Mouse (Mus musculus): ENCODE measurements around the gene Tcte3. TPM values are rescaled to one million over a fixed set of nuclear protein-coding genes. Genes with fewer than 3 reads are reported as not detected.
"Not testable (repeated sequence)": the region's sequence is repeated elsewhere in the genome, so short reads cannot be mapped to it uniquely, and the experiment has no call there.

Gene Tcte3
- polyA plus RNA-seq, 1 experiment = not detected

- WGBS = no CpG with 5 or more reads among the region's 60 CpGs
- not testable (repeated sequence) for H3K4me1 ChIP-seq (ENCODE audit: control insufficient read depth, insufficient read depth, low read length); H3K27ac ChIP-seq (ENCODE audit: insufficient read depth, low read depth, low read length); H3K4me3 ChIP-seq (ENCODE audit: insufficient read depth, low read depth, low read length)
These were observed 62.8 kb downstream of the Tcte3 start, which contains the start of the genes 9030025P20Rik and Gm3417 for GRCm38 (mm10) chr17:14978362-14979038. 9030025P20Rik (plus strand) TSS chr17:14978468. Gm3417 (minus strand) TSS chr17:14978790.

- H3K4me3 ChIP-seq (ENCODE audit: insufficient read depth, low read depth, low read length); H3K27ac ChIP-seq (ENCODE audit: insufficient read depth, low read depth, low read length); H3K4me1 ChIP-seq (ENCODE audit: control insufficient read depth, insufficient read depth, low read length): not testable (repeated sequence)
- WGBS = 2% methylated on average over 4 of the region's 7 CpGs
These were observed 63.4 kb downstream of the Tcte3 start for GRCm38 (mm10) chr17:14977718-14978361.

Other genes starting within 250 kb of the Tcte3 start
- not detected in 2 replicates for gene Wdr27, start 98.3 kb downstream of the Tcte3 start, polyA plus RNA-seq (2012; ENCODE audit: insufficient read depth, insufficient read length, low replicate concordance, missing spikeins)
- gene 1600012H06Rik, start 98.3 kb downstream of the Tcte3 start, polyA plus RNA-seq (2012; ENCODE audit: insufficient read depth, insufficient read length, low replicate concordance, missing spikeins) = not detected in 2 replicates
- gene Phf10, start 80.2 kb downstream of the Tcte3 start, polyA plus RNA-seq (2012; ENCODE audit: insufficient read depth, insufficient read length, low replicate concordance, missing spikeins) = not detected in 2 replicates
- gene 9030025P20Rik, start 63.0 kb downstream of the Tcte3 start, polyA plus RNA-seq (2012; ENCODE audit: insufficient read depth, insufficient read length, low replicate concordance, missing spikeins) = not detected in 2 replicates
- not detected in 2 replicates for gene Gm3417, start 62.7 kb downstream of the Tcte3 start, polyA plus RNA-seq (2012; ENCODE audit: insufficient read depth, insufficient read length, low replicate concordance, missing spikeins)
- gene Gm3435, start 31.3 kb downstream of the Tcte3 start, polyA plus RNA-seq (2012; ENCODE audit: insufficient read depth, insufficient read length, low replicate concordance, missing spikeins) = not detected in 2 replicates
- gene Ermard, start 280 bp downstream of the Tcte3 start, polyA plus RNA-seq (2012; ENCODE audit: insufficient read depth, insufficient read length, low replicate concordance, missing spikeins) = not detected in 2 replicates
- gene Gm3448, start within 50 bp of the Tcte3 start, polyA plus RNA-seq (2012; ENCODE audit: insufficient read depth, insufficient read length, low replicate concordance, missing spikeins) = not detected in 2 replicates